16 mouse cellular contexts compared by ENCODE assay signal in the genomic region with DNA sequence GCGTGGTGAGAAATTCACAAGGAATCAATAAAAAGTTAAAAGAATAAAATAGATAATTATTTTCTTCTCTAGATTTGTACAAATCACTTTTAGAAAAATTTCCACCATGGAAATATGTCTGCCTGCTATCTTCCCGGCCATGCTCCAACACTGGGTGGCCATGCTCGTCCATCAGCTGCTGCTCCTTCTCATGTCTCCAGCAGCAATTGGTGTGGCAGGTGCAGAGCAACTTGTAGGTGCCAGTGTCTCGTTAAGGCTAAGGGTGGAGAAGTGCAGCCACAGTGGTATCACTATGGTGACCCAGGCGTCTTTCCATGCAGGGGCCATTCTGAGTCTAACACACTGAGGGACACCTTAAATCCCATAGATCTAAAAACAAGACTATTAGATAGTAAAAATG.
"Had no signal": no experiment of that assay in that cellular context is flagged by ENCODE, and none has a peak within 500 bp of the region (broad histone marks: within the 10 kb centered on the region; RNA-seq: fewer than 3 reads in every experiment).

No protein-coding gene starts in this region.

- H3K9me3 ChIP-seq: neural tube, embryonic 12.5 days; neural tube, embryonic 13.5 days; neural tube, embryonic 15.5 days; stomach, embryonic 15.5 days had no signal

- H3K9ac ChIP-seq: neural tube, embryonic 12.5 days; neural tube, embryonic 13.5 days; neural tube, embryonic 15.5 days; stomach, embryonic 15.5 days had no signal

- H3K4me1 ChIP-seq: neural tube, embryonic 12.5 days; stomach, embryonic 15.5 days had no signal

- DNase-seq: retina, postnatal 1 day; right cerebral cortex, adult 18-20 months; right cerebral cortex, postnatal 14 days; right cerebral cortex, postnatal 25 days; right cerebral cortex, postnatal 4 days; thymus, adult 18-20 months; thymus, adult 2 months; thymus, postnatal 14 days; thymus, postnatal 25 days; thymus, postnatal 36 days; thymus, postnatal 4 days had no signal

- H3K4me3 ChIP-seq: neural tube, embryonic 12.5 days; neural tube, embryonic 13.5 days; neural tube, embryonic 15.5 days; stomach, embryonic 15.5 days had no signal

- H3K27me3 ChIP-seq: neural tube, embryonic 12.5 days; neural tube, embryonic 13.5 days; neural tube, embryonic 15.5 days; stomach, embryonic 15.5 days had no signal

- H3K27ac ChIP-seq: neural tube, embryonic 12.5 days; neural tube, embryonic 13.5 days; neural tube, embryonic 15.5 days; stomach, postnatal 0 days had no signal

- H3K36me3 ChIP-seq: neural tube, embryonic 12.5 days; neural tube, embryonic 13.5 days; neural tube, embryonic 15.5 days; stomach, embryonic 15.5 days had no signal

- H3K4me2 ChIP-seq: neural tube, embryonic 12.5 days; neural tube, embryonic 13.5 days; neural tube, embryonic 15.5 days; stomach, embryonic 15.5 days had no signal
